Mouse (Mus musculus): ENCODE results near the gene Rrp8. TPM values are rescaled to one million over a fixed set of nuclear protein-coding genes. Genes with fewer than 3 reads are reported as not detected.

Gene Rrp8
- polyA plus RNA-seq, 1 experiment from 2014 or later = 12.6 TPM

DNA sequence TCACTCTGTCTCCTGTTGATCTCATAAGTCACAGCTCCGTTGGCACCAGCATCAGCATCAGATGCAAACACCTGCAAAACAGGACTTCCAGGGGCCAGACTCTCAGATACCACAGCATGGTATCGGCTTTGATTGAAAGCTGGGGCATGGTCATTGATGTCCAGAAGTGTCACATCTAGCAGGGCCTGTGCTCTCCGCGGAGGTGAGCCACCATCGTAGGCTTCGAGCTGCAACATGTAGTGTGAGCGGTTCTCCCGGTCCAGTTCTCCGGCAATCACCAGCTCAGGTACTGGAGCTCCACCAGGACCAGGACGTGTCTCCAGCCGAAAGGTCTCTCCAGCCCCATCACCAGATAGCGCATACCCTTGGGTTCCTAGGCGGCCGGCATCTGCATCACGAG lies 35.1 kb upstream of the Rrp8 start:
- H3K9me3 ChIP-seq (replicated peaks) = no peaks in the 10 kb centered on the region
- no peak for ATAC-seq (ENCODE audit: insufficient read depth)
- 76% methylated on average over 15 of the region's 15 CpGs for WGBS (ENCODE audit: insufficient replicate concordance)
- H3K36me3 ChIP-seq (replicated peaks) = no peaks in the 10 kb centered on the region
- H3K4me2 ChIP-seq = no peak overlapping the region
- no peaks in the 10 kb centered on the region; the same call in 1 of the 2 replicates for H3K27me3 ChIP-seq
- H3K4me3 ChIP-seq (replicated peaks) = no peak overlapping the region
- H3K27ac ChIP-seq (replicated peaks) = no peak overlapping the region
- H3K9ac ChIP-seq = no peak overlapping the region
- peaks cover 16% of the 10 kb centered on the region; the same call in 1 of the 2 replicates for H3K4me1 ChIP-seq (replicated peaks)

DNA sequence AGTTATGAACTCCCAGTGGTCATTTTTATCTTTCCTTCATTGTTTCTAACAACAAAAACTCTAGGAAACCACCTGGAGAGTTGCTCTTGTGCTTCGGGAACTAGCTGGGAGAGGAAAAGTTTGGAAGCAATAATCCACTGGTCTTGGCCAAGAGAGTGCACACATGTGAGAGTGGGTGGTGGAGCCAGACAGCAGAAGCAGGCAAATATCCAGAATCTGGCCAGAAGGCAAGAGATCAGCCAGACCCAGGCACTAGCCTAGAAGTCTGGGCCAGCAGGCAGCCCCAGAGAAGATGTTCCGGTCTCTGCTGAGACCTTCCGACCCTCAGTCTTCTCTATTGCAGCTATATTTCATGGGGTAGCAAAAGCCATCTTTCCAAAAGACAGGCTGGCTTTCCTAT lies 32.8 kb upstream of the Rrp8 start:
- H3K27me3 ChIP-seq = no peaks in the 10 kb centered on the region; the same call in 1 of the 2 replicates
- ATAC-seq (ENCODE audit: insufficient read depth) = no peak

DNA sequence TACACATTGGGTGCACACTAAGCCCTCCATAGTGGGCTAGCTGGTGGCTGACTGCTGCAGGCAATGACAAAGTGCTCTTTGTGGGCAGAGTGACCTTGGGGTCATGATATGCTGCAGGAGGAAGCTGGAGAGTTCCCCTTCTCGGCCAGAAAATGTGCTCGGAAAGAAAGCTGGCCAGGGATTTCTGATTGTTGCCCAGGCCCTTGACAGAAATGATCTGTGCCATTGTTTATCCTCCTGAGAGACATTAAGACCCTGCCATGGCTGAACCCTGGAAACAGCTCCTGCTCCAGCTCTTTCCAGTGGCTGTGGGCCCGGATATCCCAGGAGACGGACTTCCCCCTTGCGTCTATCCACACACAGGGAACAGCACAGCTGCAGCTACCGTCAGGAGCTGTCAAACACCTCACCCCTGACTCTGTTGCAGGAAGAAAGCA lies 30.6 kb upstream of the Rrp8 start:
- H3K27me3 ChIP-seq = peaks cover 13% of the 10 kb centered on the region
- H3K4me1 ChIP-seq (replicated peaks) = peaks cover 14% of the 10 kb centered on the region; the same call in 1 of the 2 replicates
- H3K9ac ChIP-seq = no peak overlapping the region
- no peak overlapping the region for H3K4me3 ChIP-seq (replicated peaks)
- ATAC-seq (ENCODE audit: insufficient read depth) = peak; percentile 21; the same call in 1 of the 2 replicates
- no peak overlapping the region; the same call in 1 of the 2 replicates for H3K4me2 ChIP-seq
- H3K27ac ChIP-seq (replicated peaks) = no peak overlapping the region; the same call in 1 of the 2 replicates
- 13% methylated on average over 6 of the region's 6 CpGs for WGBS (ENCODE audit: insufficient replicate concordance)
- H3K36me3 ChIP-seq (replicated peaks) = no peaks in the 10 kb centered on the region
- H3K9me3 ChIP-seq (replicated peaks) = no peaks in the 10 kb centered on the region

More for the DNA sequence above, 32.8 kb upstream of the Rrp8 start:
- Histone ChIP-seq H3K27ac (replicated peaks) (no peak overlapping the region), H3K4me1 (replicated peaks) (peaks cover 16% of the 10 kb centered on the region; the same call in 1 of the 2 replicates), H3K36me3 (replicated peaks) (no peaks in the 10 kb centered on the region), H3K9ac (no peak overlapping the region), H3K9me3 (replicated peaks) (no peaks in the 10 kb centered on the region), H3K4me2 (no peak overlapping the region), H3K4me3 (replicated peaks) (no peak overlapping the region)
- WGBS (ENCODE audit: insufficient replicate concordance) = 79% methylated on average over 3 of the region's 3 CpGs

DNA sequence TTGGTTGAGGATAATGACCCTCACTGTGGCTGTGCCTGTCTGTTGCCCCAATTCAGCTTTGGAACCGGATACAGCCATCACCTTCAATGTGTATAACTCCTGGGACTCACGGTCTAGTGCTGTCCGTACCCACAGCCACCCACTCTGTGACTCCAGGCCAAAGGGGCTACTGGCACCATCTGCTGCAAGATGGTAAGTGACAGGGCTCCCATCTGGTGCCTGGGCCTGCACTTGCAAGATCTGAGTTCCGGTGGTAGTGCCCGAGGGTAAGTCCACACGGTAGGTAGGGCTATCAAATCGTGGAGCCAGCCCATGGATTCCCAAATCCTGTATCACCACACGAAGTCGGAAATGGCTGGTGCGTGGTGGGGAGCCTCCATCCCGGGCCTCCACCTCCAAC lies 27.1 kb upstream of the Rrp8 start:
- WGBS (ENCODE audit: insufficient replicate concordance) = 74% methylated on average over 11 of the region's 11 CpGs
- ATAC-seq (ENCODE audit: insufficient read depth) = no peak
- H3K4me2 ChIP-seq = no peak overlapping the region
- H3K4me1 ChIP-seq (replicated peaks) = peaks cover 15% of the 10 kb centered on the region; the same call in 1 of the 2 replicates
- peaks cover 35% of the 10 kb centered on the region for H3K27me3 ChIP-seq
- H3K36me3 ChIP-seq (replicated peaks) = no peaks in the 10 kb centered on the region
- H3K27ac ChIP-seq (replicated peaks) = no peak overlapping the region
- no peaks in the 10 kb centered on the region for H3K9me3 ChIP-seq (replicated peaks)
- no peak overlapping the region for H3K4me3 ChIP-seq (replicated peaks)
- no peak overlapping the region for H3K9ac ChIP-seq

DNA sequence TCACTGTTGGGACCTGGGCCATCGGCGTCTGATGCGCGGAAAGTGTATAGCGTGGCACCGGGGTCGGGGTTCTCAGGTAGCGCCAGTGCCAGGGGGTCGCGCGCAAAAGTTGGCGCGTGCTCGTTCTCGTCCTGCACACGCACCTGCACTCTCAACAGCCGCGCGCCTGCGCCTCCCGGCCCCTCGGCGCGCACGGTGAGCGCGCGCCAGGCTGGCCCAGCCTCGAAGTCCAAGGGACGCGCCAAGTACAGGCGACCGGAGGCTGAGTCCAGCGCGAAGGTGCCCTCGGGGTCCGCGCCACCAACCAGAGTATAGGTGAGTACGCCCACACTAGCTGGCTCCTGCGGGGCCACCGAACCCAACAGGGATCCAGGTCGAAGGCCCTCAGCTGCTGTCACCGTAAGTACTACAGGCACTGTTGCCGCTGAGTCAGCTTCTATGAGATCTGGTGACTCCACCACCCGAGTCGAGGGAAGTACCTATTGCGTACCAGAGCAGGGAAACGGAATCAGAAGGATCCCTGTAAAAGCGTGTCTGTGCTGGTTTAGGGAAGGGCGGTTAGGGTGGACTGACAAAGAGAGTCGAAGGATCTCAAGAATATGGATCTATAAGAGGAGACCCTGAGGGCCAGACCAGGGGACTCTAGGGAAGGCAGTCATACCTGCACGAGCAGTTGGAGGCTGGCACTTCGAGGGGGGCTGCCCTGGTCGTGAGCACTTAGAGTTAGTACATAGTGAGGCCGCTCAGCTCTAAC lies 25.5 kb upstream of the Rrp8 start:
- peaks cover 11% of the 10 kb centered on the region; the same call in 1 of the 2 replicates for H3K4me1 ChIP-seq (replicated peaks)
- H3K9me3 ChIP-seq (replicated peaks) = no peaks in the 10 kb centered on the region
- no peak overlapping the region for H3K27ac ChIP-seq (replicated peaks)
- peak overlapping the region; percentile 36 for H3K4me3 ChIP-seq (replicated peaks)
- H3K9ac ChIP-seq = no peak overlapping the region
- H3K36me3 ChIP-seq (replicated peaks) = no peaks in the 10 kb centered on the region
- H3K27me3 ChIP-seq = peaks cover 35% of the 10 kb centered on the region
- 20% methylated on average over 55 of the region's 55 CpGs for WGBS (ENCODE audit: insufficient replicate concordance)
- H3K4me2 ChIP-seq = peak overlapping the region; percentile 62
- peak; percentile 11; the same call in 1 of the 2 replicates for ATAC-seq (ENCODE audit: insufficient read depth)

DNA sequence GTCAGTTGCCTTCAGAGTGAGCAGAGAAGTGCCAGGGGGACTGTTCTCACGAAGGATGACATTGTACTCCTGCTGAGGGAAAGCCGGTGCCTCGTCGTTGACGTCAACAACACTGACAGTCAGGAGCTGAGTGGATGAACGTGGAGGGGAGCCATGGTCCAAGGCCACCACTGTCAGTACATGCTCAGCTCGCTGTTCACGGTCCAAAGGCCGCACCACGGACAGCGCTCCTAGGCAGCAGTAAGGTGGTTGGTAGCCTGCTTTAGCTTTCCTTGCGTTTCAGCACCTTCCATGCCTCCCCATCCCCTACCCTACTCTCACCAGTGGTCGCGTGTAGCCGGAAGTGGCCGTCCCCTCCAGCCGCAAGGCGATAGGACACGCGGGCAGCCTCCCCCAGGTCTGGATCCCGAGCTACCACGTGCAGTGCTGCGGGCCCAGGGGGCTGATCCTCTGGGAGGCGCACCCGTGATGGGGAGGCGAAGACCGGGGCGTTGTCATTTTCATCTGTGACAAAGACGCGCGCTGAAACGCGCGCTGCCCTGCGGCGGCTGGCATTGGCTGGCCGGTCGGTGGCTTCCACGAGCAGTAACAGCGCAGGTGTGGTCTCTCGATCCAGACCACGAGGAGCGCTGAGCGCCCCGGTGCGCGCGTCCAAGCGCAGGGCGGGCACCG lies 24.8 kb upstream of the Rrp8 start:
- peak overlapping the region; percentile 36 for H3K4me3 ChIP-seq (replicated peaks)
- no peak overlapping the region for H3K27ac ChIP-seq (replicated peaks)
- peak overlapping the region; percentile 62 for H3K4me2 ChIP-seq
- H3K9me3 ChIP-seq (replicated peaks) = no peaks in the 10 kb centered on the region
- no peak overlapping the region for H3K9ac ChIP-seq
- H3K36me3 ChIP-seq (replicated peaks) = no peaks in the 10 kb centered on the region
- H3K27me3 ChIP-seq = peaks cover 35% of the 10 kb centered on the region
- 15% methylated on average over 51 of the region's 51 CpGs for WGBS (ENCODE audit: insufficient replicate concordance)
- peaks cover 7% of the 10 kb centered on the region; the same call in 1 of the 2 replicates for H3K4me1 ChIP-seq (replicated peaks)
- ATAC-seq (ENCODE audit: insufficient read depth) = peak; percentile 40

DNA sequence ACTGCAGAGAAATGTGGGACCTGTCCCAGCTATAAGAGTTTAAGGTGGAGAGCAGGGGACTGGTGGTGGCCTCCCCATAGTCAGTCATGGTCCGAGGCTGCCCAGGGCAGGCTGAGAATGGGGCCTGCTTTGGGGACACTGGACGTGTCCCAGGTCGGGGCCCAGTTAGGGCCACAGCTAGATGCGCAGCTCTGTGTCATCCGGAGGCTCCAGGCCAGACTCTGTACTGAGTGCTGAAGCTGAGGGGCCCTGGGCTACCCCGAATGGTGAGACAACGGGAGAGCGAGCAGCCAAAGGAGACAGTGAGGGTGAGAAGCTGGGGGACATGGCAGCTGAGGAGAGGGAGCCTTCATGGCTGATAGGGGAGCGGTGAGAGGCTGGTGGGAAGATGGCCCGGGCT lies 16.1 kb upstream of the Rrp8 start:
- 69% methylated on average over 10 of the region's 10 CpGs for WGBS (ENCODE audit: insufficient replicate concordance)
- ATAC-seq (ENCODE audit: insufficient read depth) = no peak

DNA sequence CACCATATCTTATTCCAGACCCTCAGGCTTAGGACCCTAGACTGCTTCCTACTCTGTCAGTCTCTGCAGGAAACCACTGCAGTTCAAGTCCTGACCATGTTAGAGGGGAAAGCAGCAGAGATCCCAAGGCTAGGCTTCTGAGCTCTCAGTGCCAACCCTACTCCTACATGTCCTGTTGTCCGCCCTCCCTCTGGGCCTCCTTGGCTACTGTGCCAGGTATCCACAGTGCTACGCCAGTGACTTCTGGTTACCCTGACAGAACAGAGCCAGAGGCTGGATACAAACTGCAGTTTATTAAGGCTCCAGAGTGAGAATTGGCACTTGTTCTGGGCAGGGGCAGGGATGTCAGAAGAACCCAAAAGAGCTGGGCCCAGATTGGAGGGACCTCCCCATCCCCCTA lies 15.5 kb upstream of the Rrp8 start:
- no peak for ATAC-seq (ENCODE audit: insufficient read depth)

More for the DNA sequence above, 16.1 kb upstream of the Rrp8 start:
- H3K4me2 ChIP-seq = no peak overlapping the region
- no peak overlapping the region for H3K27ac ChIP-seq (replicated peaks)
- peaks cover 16% of the 10 kb centered on the region for H3K4me1 ChIP-seq (replicated peaks)
- no peak overlapping the region for H3K4me3 ChIP-seq (replicated peaks)
- no peaks in the 10 kb centered on the region for H3K9me3 ChIP-seq (replicated peaks)
- H3K9ac ChIP-seq = no peak overlapping the region
- H3K27me3 ChIP-seq = no peaks in the 10 kb centered on the region
- peaks cover 16% of the 10 kb centered on the region for H3K36me3 ChIP-seq (replicated peaks)

DNA sequence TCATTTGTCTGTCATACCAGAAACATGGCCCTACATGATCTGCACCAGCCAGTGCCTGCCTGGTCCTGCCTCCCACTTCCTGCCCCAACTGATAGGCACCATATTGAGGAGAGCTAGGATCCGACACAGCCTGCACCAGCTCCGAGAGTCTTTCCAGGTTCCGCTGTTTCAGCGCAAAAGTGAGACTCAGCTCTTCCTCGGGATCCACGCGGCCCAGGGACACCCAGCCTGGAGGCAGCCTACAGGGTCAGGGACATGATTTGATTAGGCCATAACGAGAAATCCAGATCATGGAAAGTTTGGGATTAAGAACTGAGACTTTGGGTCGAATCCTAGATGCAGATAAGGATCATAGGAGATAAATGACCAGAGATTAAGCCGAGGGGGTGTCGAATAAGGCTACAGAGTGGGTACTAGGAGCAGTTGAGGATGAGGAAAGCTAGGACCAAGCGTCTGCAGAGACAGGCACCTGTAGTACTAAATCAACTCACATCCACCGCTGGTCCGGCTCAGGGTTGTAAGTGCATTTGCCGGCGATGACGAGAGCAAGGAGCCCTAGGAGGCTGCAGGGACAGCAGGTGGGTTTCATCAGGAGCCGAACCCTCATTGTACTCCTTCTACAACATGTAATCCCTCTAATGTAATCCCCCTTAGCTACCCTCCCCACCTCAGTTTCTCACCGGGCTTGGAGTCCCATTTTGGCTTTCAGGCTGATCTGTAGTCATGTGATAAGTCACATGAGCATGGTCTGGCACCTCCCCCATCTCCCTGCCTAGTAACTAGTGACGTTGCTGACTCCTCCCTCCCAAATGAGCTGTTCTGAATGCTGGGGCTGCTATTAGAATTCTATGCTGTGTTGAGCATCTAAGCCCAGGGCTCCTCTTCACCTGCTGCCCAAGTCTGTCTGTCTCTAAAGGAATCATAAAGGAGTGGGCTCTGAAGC lies 14.6 kb upstream of the Rrp8 start, which contains the start of gene Tpp1:
Gene Tpp1 (minus strand): TSS at position 745 of the 943 bp plus-strand sequence.
- Histone ChIP-seq H3K9me3 (replicated peaks) (no peaks in the 10 kb centered on the region), H3K4me1 (replicated peaks) (peaks cover 16% of the 10 kb centered on the region), H3K4me2 (peak within 1 kb of the TSS; percentile 78), H3K27ac (replicated peaks) (peak within 1 kb of the TSS; percentile 63), H3K4me3 (replicated peaks) (peak within 1 kb of the TSS; percentile 73), H3K36me3 (replicated peaks) (peaks cover 30% of the 10 kb centered on the region), H3K9ac (peak within 1 kb of the TSS; percentile 74), H3K27me3 (no peaks in the 10 kb centered on the region)
- WGBS (ENCODE audit: insufficient replicate concordance) = 21% methylated on average over 20 of the region's 20 CpGs
- peak; percentile 80 for ATAC-seq (ENCODE audit: insufficient read depth)

More for the DNA sequence above, 15.5 kb upstream of the Rrp8 start:
- WGBS (ENCODE audit: insufficient replicate concordance) = 75% methylated on average over 2 of the region's 2 CpGs
- H3K4me3 ChIP-seq (replicated peaks) = no peak overlapping the region
- H3K36me3 ChIP-seq (replicated peaks) = peaks cover 21% of the 10 kb centered on the region
- no peak overlapping the region for H3K27ac ChIP-seq (replicated peaks)
- H3K9ac ChIP-seq = no peak overlapping the region
- no peaks in the 10 kb centered on the region for H3K9me3 ChIP-seq (replicated peaks)
- peaks cover 16% of the 10 kb centered on the region for H3K4me1 ChIP-seq (replicated peaks)
- no peak overlapping the region for H3K4me2 ChIP-seq
- H3K27me3 ChIP-seq = no peaks in the 10 kb centered on the region

DNA sequence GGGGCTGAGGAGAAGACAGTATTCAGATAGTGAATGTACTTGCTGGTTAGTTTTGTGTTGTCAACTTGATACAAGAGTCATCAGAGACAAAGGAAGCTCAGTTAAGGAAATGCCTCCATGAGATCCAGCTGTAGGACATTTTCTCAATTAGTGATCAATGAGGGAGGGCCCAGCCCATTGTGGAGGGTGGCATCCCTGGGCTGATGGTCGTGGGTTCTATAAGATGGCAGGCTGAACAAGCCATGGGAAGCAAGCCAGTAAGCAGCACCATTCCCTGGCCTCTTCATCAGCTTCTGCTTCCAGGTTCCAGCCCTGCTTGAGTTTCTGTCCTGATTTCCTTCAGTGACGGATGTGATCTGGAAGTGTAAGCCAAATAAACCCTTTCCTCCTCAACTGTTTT lies 10.6 kb upstream of the Rrp8 start:
- WGBS (ENCODE audit: insufficient replicate concordance) = 65% methylated on average over 2 of the region's 2 CpGs
- no peaks in the 10 kb centered on the region for H3K27me3 ChIP-seq
- ATAC-seq (ENCODE audit: insufficient read depth) = no peak
- no peak overlapping the region for H3K4me2 ChIP-seq
- no peak overlapping the region for H3K27ac ChIP-seq (replicated peaks)
- no peaks in the 10 kb centered on the region for H3K9me3 ChIP-seq (replicated peaks)
- H3K36me3 ChIP-seq (replicated peaks) = peaks cover 42% of the 10 kb centered on the region
- no peak overlapping the region for H3K9ac ChIP-seq
- no peak overlapping the region for H3K4me3 ChIP-seq (replicated peaks)
- peaks cover 39% of the 10 kb centered on the region for H3K4me1 ChIP-seq (replicated peaks)
